Mouse (Mus musculus): ENCODE measurements around the gene Lrrc8c.

Gene Lrrc8c

DNA sequence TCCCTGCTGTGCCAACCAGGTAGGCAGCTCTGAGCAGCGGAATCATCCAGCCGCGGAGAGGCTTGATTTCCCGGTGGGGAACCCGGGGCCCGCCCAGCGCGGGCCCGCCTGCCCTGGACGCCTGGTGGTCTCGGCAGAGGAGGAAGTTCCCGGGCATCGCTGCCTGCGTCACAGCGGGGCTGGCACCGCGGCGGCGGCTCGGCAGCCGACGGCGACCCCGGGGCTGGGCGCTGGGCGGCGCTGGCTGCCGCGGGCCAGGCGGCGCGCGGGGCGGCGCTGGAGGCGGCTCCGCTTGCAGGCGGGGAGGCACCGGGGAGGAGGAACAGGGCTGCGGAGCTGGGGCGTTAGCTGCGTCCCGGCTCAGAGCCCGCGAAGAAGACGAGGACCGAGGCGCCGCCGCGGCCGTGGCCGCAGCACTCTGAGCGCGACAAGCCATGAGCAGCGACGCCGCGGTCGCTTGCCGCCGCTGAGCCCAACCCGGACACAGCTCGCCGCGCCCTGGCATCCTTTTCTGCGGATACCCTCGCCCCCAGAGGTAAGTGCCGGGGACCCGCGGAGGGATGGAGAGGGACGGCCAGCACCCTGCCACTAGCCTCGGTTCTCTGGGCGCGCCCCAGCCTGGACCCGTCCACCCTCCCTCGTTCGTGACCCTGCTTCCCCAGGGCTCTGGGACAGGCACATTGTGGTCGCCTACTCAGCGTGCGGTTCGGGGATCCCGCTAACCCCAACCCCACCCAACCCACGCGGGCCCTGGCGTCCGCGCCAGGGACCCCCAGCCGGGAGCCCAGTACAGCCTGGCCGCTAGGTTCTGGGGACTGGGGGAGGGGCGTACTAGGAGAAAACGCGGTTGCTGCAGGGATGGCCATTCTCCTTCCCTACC is at the start of gene Lrrc8c:
Gene Lrrc8c (plus strand): TSS at position 293 of the 880 bp plus-strand sequence.
- DNase-seq (ENCODE audit: low spot score): peak; percentile 78

DNA sequence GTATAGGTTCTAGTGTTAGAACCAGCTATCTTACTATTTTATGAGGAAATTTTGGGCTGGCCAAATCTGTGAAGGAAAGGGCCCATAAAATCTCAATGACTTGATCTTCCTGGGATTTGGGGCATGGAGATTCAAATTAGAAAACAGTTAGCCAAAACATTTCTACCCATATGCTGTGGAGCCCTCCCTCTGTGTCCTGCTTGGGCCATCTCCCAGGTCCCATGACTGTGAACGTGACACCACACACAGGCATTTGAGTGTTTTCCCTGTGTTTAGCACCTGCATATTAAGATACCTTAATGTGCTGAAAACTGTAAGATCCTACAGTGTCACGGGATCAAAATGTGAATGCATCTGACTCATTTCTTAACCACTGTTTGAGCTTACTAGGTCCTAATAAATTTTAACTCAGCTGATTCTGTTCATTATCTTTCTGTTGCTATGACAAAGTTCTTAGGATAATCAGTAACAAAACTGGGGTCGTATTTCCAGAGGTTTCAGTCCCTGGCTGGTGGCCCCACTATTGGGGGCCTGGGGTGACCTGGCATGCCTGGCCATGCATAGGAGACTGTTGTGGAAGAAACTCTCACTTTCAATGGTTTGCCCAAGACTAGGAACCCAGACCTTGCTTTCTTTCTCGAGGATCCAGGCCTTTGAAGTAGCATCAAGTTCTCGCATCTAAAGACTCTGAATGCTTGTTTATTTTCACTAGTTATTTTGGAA is 46.0 kb upstream of the Lrrc8c start:
- DNase-seq (ENCODE audit: low spot score): no peak

GRCm38 (mm10) chr5:105477527-105477926 is 41.7 kb upstream of the Lrrc8c start:
- DNase-seq (ENCODE audit: low spot score): no peak

DNA sequence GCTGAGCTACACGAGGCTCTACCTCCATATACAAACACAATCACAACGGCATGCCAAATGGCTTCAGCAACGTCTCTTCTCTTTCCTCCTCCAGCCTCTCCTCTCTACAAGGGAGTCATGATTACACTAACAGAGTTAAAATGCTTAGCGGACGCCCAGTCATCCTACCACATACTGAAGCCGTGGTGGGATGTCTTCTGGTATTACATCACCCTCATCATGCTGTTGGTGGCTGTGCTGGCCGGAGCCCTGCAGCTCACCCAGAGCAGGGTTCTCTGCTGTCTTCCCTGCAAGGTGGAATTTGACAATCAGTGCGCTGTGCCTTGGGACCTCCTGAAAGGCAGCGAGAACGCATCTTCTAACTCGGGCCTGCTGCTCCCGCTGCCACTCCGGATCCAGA is 39.5 kb upstream of the Lrrc8c start:
- no peak for DNase-seq (ENCODE audit: low spot score)

DNA sequence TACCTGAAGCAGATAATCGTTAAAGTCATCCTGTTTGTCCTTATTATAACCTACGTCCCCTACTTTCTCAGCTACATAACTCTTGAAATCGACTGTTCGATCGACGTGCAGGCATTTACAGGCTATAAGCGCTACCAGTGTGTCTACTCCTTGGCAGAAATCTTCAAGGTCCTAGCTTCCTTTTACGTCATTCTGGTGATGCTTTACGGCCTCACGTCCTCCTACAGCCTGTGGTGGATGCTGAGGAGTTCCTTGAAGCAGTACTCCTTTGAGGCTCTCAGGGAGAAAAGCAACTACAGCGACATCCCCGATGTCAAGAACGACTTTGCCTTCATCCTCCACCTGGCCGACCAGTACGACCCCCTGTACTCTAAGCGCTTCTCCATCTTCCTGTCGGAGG is 38.6 kb upstream of the Lrrc8c start:
- DNase-seq (ENCODE audit: low spot score): no peak

GRCm38 (mm10) chr5:105483632-105484031 is 35.6 kb upstream of the Lrrc8c start:
- no peak for DNase-seq (ENCODE audit: low spot score)

DNA sequence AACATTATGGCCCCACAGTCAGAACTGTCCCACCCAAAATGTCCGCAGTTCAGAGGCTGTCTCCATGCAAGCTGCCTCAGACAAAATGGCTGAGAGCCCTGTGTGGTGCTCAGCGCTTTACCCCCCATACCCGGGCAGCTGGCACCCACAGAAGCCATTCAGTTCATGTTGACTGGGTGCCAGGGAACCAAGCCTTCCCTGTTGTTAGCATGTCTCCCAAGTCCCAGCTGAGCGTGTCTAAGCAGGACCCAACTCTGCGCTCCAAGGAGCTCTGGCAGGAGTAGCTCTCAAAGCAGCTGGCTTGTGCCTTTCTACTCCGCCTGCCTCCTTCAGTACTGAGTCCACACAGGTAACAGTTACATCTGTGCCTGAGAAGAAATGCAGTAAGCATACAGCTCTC is 34.9 kb upstream of the Lrrc8c start:
- DNase-seq (ENCODE audit: low spot score): no peak

GRCm38 (mm10) chr5:105484891-105485290 is 34.3 kb upstream of the Lrrc8c start:
- DNase-seq (ENCODE audit: low spot score): no peak

- no peak for DNase-seq (ENCODE audit: low spot score)
Measured at GRCm38 (mm10) chr5:105490211-105490610, 29.0 kb upstream of the Lrrc8c start.

DNA sequence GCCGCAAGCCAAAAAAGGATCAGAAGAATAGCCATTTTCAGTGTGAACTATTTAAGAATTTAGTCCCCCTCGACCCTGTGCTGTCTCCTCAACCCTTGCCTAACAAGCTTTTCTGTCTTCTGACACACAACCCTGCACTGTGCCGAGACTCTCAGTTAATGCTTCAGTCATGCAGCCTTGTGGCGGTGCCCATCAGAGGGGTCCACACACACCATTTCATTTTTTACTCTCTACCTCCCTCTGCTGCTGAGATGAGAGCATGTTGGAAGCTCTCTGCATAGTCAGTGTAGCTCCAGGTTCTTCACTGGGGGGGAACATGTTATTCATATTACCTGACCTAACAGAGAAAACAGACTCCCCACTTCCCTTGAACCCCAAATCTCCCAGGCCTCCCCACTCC is 27.8 kb upstream of the Lrrc8c start:
- DNase-seq (ENCODE audit: low spot score): no peak

- DNase-seq (ENCODE audit: low spot score): no peak
Measured at GRCm38 (mm10) chr5:105492367-105493246, 26.6 kb upstream of the Lrrc8c start.

- DNase-seq (ENCODE audit: low spot score): no peak
Measured at GRCm38 (mm10) chr5:105493377-105493776, 25.8 kb upstream of the Lrrc8c start.

- no peak for DNase-seq (ENCODE audit: low spot score)
Measured at GRCm38 (mm10) chr5:105494246-105494917, 24.8 kb upstream of the Lrrc8c start.

- no peak for DNase-seq (ENCODE audit: low spot score)
Measured at GRCm38 (mm10) chr5:105494918-105495901, 24.0 kb upstream of the Lrrc8c start.

DNA sequence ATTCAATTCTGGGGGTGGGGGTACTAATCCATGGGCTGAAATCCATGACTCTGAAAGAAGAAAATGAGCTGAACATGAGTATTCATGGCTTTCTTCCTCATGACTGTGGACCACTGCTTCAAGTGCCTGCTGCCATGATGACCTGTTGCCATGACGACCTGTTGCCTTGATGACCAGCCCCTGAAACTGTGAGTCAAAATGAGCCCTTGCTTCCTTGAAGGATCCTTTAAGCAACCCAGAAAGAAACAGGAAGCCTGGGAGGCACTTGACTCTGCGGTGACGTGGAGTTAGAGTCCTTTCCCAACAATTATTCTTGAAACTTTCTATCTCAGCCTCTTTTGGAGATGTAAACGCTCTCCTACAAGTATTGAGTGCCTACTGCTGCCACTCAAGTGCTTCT is 23.1 kb upstream of the Lrrc8c start:
- no peak for DNase-seq (ENCODE audit: low spot score)

DNA sequence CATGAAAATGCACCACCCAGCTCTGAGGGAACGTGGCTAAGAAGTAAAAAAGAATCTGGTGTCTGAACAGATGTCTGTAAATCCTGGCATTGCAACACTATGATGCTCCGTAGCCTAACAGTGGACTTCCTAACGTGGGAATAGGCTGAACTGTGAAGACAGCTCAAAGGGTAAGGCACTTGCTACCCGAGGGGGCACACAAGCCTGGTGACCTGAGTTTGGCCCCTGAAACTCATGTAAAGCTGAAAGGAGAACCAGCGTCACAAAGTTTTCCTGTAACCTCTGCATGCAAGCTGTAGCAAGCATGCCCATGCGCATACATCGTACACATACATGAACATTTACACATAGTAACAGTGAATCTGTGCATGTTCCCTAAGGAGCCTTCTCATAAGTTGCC is 22.6 kb upstream of the Lrrc8c start:
- DNase-seq (ENCODE audit: low spot score): no peak

- no peak for DNase-seq (ENCODE audit: low spot score)
Measured at GRCm38 (mm10) chr5:105498429-105499000, 20.7 kb upstream of the Lrrc8c start.

- no peak for DNase-seq (ENCODE audit: low spot score)
Measured at GRCm38 (mm10) chr5:105499396-105499795, 19.8 kb upstream of the Lrrc8c start.

DNA sequence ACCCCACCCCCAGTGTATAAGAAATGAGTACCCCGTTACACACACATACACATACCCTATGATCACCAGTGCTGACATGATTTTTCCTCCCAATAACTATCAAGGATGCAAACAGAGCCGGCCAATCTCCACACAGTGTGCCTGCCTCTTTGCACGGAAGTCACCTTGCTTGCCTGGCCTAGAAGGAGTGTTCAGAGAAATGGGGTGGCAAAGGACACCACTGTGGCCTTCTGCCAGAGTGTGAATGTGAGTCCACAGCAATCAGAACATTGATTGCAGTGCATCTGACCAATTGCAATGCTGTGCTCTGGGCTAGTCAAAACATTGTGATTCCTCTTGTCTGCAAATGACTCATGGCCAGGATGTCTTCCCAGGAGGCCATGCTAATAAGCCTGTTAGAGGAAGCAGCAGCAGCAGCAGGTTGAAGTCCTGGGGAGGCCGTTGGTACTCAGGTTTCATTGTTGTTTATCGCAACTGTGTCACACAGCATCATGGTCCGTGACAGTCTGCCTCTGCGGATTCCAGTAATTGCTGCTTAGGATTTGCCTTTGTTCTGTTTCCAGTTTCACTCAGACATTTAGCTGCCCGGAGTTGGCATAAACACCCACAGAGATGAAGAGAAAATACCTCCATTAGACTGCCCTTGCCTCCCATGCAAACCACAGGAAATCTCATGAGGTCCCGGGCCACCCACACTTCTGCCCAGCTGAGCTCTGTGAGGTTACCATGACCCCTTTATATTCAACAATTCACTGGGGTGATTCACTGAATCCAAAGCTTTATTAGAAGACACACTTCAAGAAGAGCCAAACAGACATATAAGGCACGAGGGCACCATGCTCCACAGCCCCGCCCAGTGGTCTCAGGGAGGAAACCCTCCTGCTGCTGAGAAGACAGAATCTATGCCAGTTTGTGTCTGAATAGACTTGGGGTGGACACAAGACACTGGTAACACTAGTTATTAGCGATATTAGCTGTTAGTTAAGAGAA is 18.8 kb upstream of the Lrrc8c start:
- no peak for DNase-seq (ENCODE audit: low spot score)

Data from left cerebral cortex, adult 11 months (tissue).